Mouse (Mus musculus) myocyte (in vitro differentiated cells): Measurements from ENCODE around the gene D5Ertd579e. TPM values are rescaled to one million over a fixed set of nuclear protein-coding genes. Genes with fewer than 3 reads are reported as not detected.

Experiments
- H3K27me3 ChIP-seq: one replicate; pipeline ENCODE4 v1.6.1; 2011; ENCODE audit not compliant: control insufficient read depth, insufficient read depth, insufficient read length
- H3K36me3 ChIP-seq: one replicate; pipeline ENCODE4 v1.6.1; 2011; ENCODE audit not compliant: control insufficient read depth, insufficient read depth
- H3K4me2 ChIP-seq: one replicate; pipeline ENCODE4 v1.6.1; 2011; ENCODE audit warnings: low read depth, control low read depth
- H3K4me3 ChIP-seq: one replicate; pipeline ENCODE4 v1.5.1; 2011; ENCODE audit warnings: mild to moderate bottlenecking, control low read depth, moderate library complexity
- H3K79me2 ChIP-seq: one replicate; pipeline ENCODE4 v1.6.1; 2011; ENCODE audit not compliant: control insufficient read depth, insufficient read depth
- H3ac ChIP-seq: one replicate; pipeline ENCODE4 v1.6.1; 2011; ENCODE audit not compliant: control insufficient read depth, insufficient read length
- CEBPB ChIP-seq: IDR thresholded peaks from 2 replicates; pipeline ENCODE4 v1.6.1; 2011; ENCODE audit warnings: mild to moderate bottlenecking, moderate library complexity; ENCODE audit not compliant: poor library complexity, insufficient read depth, severe bottlenecking
- E2F4 ChIP-seq: IDR thresholded peaks from one replicate; pipeline ENCODE4 v1.6.1; 2011; ENCODE audit warnings: mild to moderate bottlenecking, control low read depth, moderate library complexity; ENCODE audit not compliant: insufficient read depth
- MAX ChIP-seq: IDR thresholded peaks from one replicate; pipeline ENCODE4 v1.6.1; 2011; ENCODE audit warnings: low read depth, mild to moderate bottlenecking, control low read depth
- MYOD1 ChIP-seq, 3 experiments: IDR thresholded peaks; one replicate each; pipeline ENCODE4 v1.6.1; 2011; ENCODE audit warnings: control low read depth in 2 of 3, low read depth in 2 of 3, mild to moderate bottlenecking in 2 of 3, moderate library complexity in 1 of 3; ENCODE audit not compliant: insufficient read length in 2 of 3, control insufficient read depth in 1 of 3
- MYOG ChIP-seq, 3 experiments: IDR thresholded peaks; one replicate each; pipeline ENCODE4 v1.6.1; 2011; ENCODE audit warnings: control low read depth in 2 of 3, low read depth in 2 of 3, mild to moderate bottlenecking in 2 of 3; ENCODE audit not compliant: insufficient read length in 2 of 3, control insufficient read depth in 1 of 3, insufficient read depth in 1 of 3
- POLR2A ChIP-seq: IDR thresholded peaks from one replicate; pipeline ENCODE4 v1.6.1; 2011; ENCODE audit warnings: low read depth, mild to moderate bottlenecking, control low read depth, moderate library complexity; ENCODE audit not compliant: insufficient read length
- POLR2AphosphoS2 ChIP-seq: IDR thresholded peaks from one replicate; pipeline ENCODE4 v1.6.1; 2011; ENCODE audit warnings: low read depth, control low read depth; ENCODE audit not compliant: insufficient read length
- REST ChIP-seq: IDR thresholded peaks from one replicate; pipeline ENCODE4 v1.6.1; 2011; ENCODE audit warnings: mild to moderate bottlenecking, control low read depth, moderate library complexity; ENCODE audit not compliant: insufficient read depth, insufficient read length
- SRF ChIP-seq: IDR thresholded peaks from one replicate; pipeline ENCODE4 v1.6.1; 2011; ENCODE audit warnings: low read depth; ENCODE audit not compliant: control insufficient read depth, insufficient read length
- TCF12 ChIP-seq: IDR thresholded peaks from one replicate; pipeline ENCODE4 v1.6.1; 2011; ENCODE audit warnings: mild to moderate bottlenecking, control low read depth; ENCODE audit not compliant: poor library complexity, insufficient read depth, severe bottlenecking
- TCF3 ChIP-seq: IDR thresholded peaks from one replicate; pipeline ENCODE4 v1.6.1; 2011; ENCODE audit warnings: low read depth, control low read depth; ENCODE audit not compliant: insufficient read length
- USF1 ChIP-seq: IDR thresholded peaks from one replicate; pipeline ENCODE4 v1.6.1; 2011; ENCODE audit warnings: low read depth, mild to moderate bottlenecking, control low read depth, moderate library complexity
- polyA plus RNA-seq: library from polyadenylated mRNA; unstranded; fragments of >200 nt; fragmentation: generic; extraction: Trizol; gene quantifications from one replicate; pipeline ENCODE4 v1.2.1, GENCODE M21; 2012; ENCODE audit warnings: missing spikeins

Gene D5Ertd579e
- polyA plus RNA-seq, 1 experiment = 12.3 TPM

DNA sequence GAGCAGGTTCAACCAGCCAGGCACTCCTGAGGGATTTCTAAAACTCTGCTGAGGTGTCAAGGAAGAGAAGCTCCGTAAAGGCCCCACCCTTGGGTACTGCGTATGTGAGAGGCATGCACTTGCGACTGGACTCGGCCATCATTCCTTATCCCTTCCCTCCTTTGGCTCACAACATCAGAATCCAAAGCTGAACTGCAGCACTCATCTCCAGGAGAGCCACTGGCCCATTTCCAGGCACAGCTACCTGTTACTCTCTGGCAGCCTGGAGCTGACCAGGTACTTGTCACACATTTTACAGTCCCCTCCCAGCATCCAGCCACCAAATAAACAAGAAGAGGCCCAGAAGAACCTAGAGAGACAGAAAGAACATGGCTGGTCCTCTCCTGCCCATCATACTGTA is 143.4 kb downstream of the D5Ertd579e start:
- H3K36me3 ChIP-seq = no peaks in the 10 kb centered on the region
- TF ChIP-seq TCF12 = no peak
- no peak for TF ChIP-seq MAX
- no peak for TF ChIP-seq MYOG (IDR thresholded peaks at IDR 0.05; ENCODE audit: control insufficient read depth in 1 of 3, insufficient read depth in 1 of 3, insufficient read length in 2 of 3, low read depth in 2 of 3)
- TF ChIP-seq TCF3 = no peak
- no peak for TF ChIP-seq E2F4
- no peak for TF ChIP-seq MYOD1 (IDR thresholded peaks at IDR 0.05; ENCODE audit: control insufficient read depth in 1 of 3, insufficient read length in 2 of 3, low read depth in 2 of 3)
- TF ChIP-seq USF1 = no peak
- TF ChIP-seq POLR2AphosphoS2 = no peak
- TF ChIP-seq SRF = no peak
- TF ChIP-seq REST = no peak
- TF ChIP-seq CEBPB = no peak
- TF ChIP-seq POLR2A = no peak
- no peak overlapping the region for H3ac ChIP-seq
- no peak overlapping the region for H3K4me3 ChIP-seq
- H3K4me2 ChIP-seq = no peak overlapping the region
- H3K27me3 ChIP-seq = no peaks in the 10 kb centered on the region
- no peaks in the 10 kb centered on the region for H3K79me2 ChIP-seq

Other genes with a start within 250 kb of the D5Ertd579e start
- 46.3 TPM for gene Grpel1, start 231.0 kb downstream of the D5Ertd579e start, polyA plus RNA-seq
- 7.2 TPM for gene Tada2b, start 211.7 kb downstream of the D5Ertd579e start, polyA plus RNA-seq
- gene Ccdc96, start 211.4 kb downstream of the D5Ertd579e start, polyA plus RNA-seq = 0.38 TPM
- gene Tbc1d14, start 102.7 kb downstream of the D5Ertd579e start, polyA plus RNA-seq = 7.8 TPM
- gene Bloc1s4, start 52.6 kb upstream of the D5Ertd579e start, polyA plus RNA-seq = 20.3 TPM
- 263 TPM for gene Mrfap1, start 100.7 kb upstream of the D5Ertd579e start, polyA plus RNA-seq
- 9.7 TPM for gene Man2b2, start 134.6 kb upstream of the D5Ertd579e start, polyA plus RNA-seq
- 0.01 TPM for gene Ppp2r2c, start 172.5 kb upstream of the D5Ertd579e start, polyA plus RNA-seq